Mouse (Mus musculus) liver, embryonic 15.5 days (tissue): Measurements from ENCODE around the gene Rhox2g. TPM values are rescaled to one million over a fixed set of nuclear protein-coding genes. Genes with fewer than 3 reads are reported as not detected.
"Not testable (repeated sequence)": the region's sequence is repeated elsewhere in the genome, so short reads cannot be mapped to it uniquely, and the experiment has no call there.

Experiments used
- ATAC-seq: fragments of 200-750 bp; cut with Nextera tagmentation; 2 replicates; pipeline ENCODE4 v1.8.0; 2017; ENCODE audit warnings: moderate number of reproducible peaks, mild to moderate bottlenecking, moderate library complexity; ENCODE audit not compliant: insufficient read depth
- H3K27ac ChIP-seq: fragments of 300-500 bp; sonication (generic); replicated peaks from 2 replicates; pipeline ENCODE4 v1.5.1; 2015; ENCODE audit warnings: mild to moderate bottlenecking, inconsistent platforms
- H3K27me3 ChIP-seq: fragments of 300-500 bp; sonication (generic); 2 replicates; pipeline ENCODE4 v1.6.1; 2015; ENCODE audit warnings: mild to moderate bottlenecking, inconsistent platforms
- H3K36me3 ChIP-seq: fragments of 300-500 bp; sonication (generic); replicated peaks from 2 replicates; pipeline ENCODE4 v1.6.1; 2015; ENCODE audit warnings: moderate library complexity, mild to moderate bottlenecking, inconsistent platforms
- H3K4me1 ChIP-seq: fragments of 300-500 bp; sonication (generic); replicated peaks from 2 replicates; pipeline ENCODE4 v1.6.1; 2015; ENCODE audit warnings: inconsistent platforms
- H3K4me2 ChIP-seq: fragments of 300-500 bp; sonication (generic); 2 replicates; pipeline ENCODE4 v1.6.1; 2015; ENCODE audit warnings: moderate library complexity, mild to moderate bottlenecking, inconsistent platforms
- H3K4me3 ChIP-seq: fragments of 300-500 bp; sonication (generic); replicated peaks from 2 replicates; pipeline ENCODE4 v1.5.1; 2015; ENCODE audit warnings: mild to moderate bottlenecking, inconsistent platforms
- H3K9ac ChIP-seq: fragments of 300-500 bp; sonication (generic); 2 replicates; pipeline ENCODE4 v1.6.1; 2015; ENCODE audit warnings: moderate library complexity, mild to moderate bottlenecking, inconsistent platforms
- H3K9me3 ChIP-seq: fragments of 300-500 bp; sonication (generic); replicated peaks from 2 replicates; pipeline ENCODE4 v1.6.1; 2016; ENCODE audit warnings: inconsistent platforms
- WGBS: fragments of 180-500 bp; shearing (Covaris S2); methylation state at CpG from one replicate; pipeline ENCODE4 v1.1.7; 2015; ENCODE audit warnings: mixed read lengths; ENCODE audit not compliant: insufficient replicate concordance; 5-methylcytosine and 5-hydroxymethylcytosine counted together
- polyA plus RNA-seq: library from polyadenylated mRNA; unstranded; fragments of >200 nt; fragmentation: Nextera tagmentation; extraction: Ambion mirVana; gene quantifications from 2 replicates; pipeline ENCODE4 v1.2.1, GENCODE M21; 2015

The Rhox2g gene
- polyA plus RNA-seq: not detected in 2 replicates

DNA sequence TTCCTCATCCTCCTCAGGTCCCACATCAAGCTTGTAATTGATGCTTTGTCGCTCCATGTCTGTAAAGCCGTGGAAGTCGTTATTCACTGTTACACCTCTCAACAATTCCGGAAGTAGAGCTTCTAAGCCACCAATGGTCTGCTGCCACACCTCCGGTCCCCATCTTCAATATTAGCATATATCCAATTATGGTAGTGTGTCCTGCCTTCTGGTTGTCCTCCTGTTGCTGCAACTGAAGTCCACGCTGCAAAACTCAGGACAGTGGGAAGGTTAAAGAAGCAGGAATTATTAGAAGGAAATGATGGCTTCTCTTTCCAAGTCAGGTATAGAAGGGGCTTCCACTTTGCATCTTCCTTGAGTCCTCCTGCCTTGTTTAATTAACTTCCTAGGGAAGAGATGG is at the start of gene Rhox2g:
TSS of gene Rhox2g (minus strand) at position 101 of the 400 bp plus-strand sequence.
- H3K4me3 ChIP-seq, H3K36me3 ChIP-seq, H3K4me2 ChIP-seq, H3K9ac ChIP-seq, H3K9me3 ChIP-seq, H3K27ac ChIP-seq, H3K27me3 ChIP-seq, H3K4me1 ChIP-seq, ATAC-seq: not testable (repeated sequence)
- 76% methylated on average over 6 of the region's 6 CpGs for WGBS

DNA sequence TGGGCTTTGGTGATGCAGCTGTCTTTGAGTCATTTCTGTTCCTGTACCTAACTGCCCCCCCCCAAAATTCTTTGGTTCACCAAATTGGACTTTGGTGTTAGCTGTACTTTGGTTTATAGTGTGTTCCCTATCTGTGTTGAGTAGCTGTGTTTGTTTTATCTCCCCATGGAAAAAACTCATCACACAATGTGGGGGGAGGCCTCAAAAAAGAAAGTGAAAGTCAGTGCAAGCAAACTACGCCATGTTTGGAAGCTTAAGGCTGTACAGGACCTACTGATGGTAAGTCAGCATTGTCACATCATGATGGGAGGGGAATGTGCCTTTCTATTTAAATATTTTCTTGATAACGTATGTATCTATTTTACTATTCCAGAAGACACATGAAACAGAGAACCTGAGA is 49.0 kb upstream of the Rhox2g start:
- Histone ChIP-seq H3K9ac (no peak overlapping the region), H3K36me3 (no peaks in the 10 kb centered on the region), H3K9me3 (no peaks in the 10 kb centered on the region), H3K4me1 (no peaks in the 10 kb centered on the region), H3K27ac (no peak overlapping the region), H3K4me2 (no peak overlapping the region), H3K4me3 (no peak overlapping the region), H3K27me3 (no peaks in the 10 kb centered on the region)
- 50% methylated on average over 2 of the region's 2 CpGs for WGBS
- ATAC-seq: no peak

DNA sequence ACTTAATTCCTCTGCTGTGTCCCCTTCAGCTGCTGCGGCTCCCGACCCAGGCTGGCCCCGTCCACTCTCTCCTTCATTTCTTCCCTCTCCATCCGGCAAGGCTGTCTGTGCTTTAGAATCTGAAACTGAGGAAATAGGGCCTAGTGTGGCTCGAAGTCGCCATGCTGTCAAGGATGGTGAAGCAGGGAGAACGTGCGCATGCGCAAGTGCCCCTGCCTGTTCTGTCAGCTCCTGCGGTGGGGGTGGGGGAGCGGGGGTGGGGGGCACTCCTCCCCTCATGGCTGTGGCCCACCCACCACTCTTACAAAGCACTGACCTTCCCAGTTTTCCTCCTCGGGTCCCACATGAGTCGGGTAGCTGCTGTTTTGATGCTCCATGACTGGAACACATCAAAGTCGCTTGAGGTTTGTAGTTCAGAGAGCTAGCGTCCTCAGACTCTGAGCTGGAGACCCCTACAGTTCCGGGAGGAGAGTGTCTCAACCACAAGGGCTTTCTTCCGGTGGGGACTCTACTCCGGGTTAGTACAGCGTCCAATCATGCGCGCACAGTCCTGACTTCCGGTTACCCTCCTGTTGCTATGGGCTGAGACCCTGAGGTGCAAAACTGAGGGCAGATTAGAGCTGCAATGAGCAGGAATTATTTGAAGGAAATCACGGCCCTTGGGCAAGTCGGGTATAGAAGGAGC is 39.9 kb upstream of the Rhox2g start:
- no peak overlapping the region for H3K4me3 ChIP-seq
- H3K9me3 ChIP-seq: no peaks in the 10 kb centered on the region
- no peak overlapping the region for H3K27ac ChIP-seq
- no peak for ATAC-seq
- no peaks in the 10 kb centered on the region for H3K36me3 ChIP-seq
- H3K9ac ChIP-seq: no peak overlapping the region
- WGBS: 72% methylated on average over 24 of the region's 24 CpGs
- H3K4me1 ChIP-seq: no peaks in the 10 kb centered on the region
- no peaks in the 10 kb centered on the region for H3K27me3 ChIP-seq
- no peak overlapping the region for H3K4me2 ChIP-seq

DNA sequence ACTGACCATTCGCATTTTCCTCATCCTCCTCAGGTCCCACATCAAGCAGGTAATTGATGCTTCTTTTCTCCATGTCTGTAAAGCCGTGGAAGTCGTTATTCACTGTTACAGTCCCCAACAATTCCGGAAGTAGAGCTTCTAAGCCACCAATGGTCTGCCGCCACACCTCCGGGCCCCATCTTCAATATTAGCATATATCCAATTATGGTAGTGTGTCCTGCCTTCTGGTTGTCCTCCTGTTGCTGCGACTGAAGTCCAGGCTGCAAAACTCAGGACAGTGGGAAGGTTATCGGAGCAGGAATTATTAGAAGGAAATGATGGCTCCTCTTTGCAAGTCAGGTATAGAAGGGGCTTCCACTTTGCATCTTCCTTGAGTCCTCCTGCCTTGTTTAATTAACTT is 29.9 kb upstream of the Rhox2g start, which contains the start of gene Rhox2h:
TSS of gene Rhox2h (minus strand) at position 101 of the 400 bp plus-strand sequence.
- not testable (repeated sequence) for H3K4me2 ChIP-seq, H3K9ac ChIP-seq, H3K27me3 ChIP-seq, H3K9me3 ChIP-seq, H3K36me3 ChIP-seq, ATAC-seq, H3K4me3 ChIP-seq, H3K4me1 ChIP-seq, H3K27ac ChIP-seq
- 60% methylated on average over 8 of the region's 8 CpGs for WGBS

DNA sequence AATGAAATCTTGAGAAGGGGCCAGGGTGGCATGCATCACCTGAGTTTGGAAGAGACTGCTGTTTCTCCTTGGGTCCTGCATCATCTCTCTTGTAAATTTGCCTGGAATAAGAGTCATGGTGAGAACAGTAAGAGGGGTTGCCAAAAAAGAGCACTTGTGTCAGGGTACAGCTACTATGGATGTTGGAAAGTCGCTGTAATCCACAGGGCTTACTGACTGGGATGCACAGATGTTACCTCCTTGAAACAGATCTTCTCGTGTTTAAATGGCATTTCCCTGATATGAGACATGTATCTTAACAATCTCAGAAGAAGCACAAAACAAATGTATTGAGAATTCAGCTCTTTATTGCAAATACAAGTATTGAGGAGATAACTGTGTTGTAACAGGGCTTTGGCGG is 25.4 kb upstream of the Rhox2g start, which contains the start of gene Rhox3h:
TSS of gene Rhox3h (minus strand) at position 101 of the 400 bp plus-strand sequence.
- H3K4me1 ChIP-seq, H3K27ac ChIP-seq, H3K27me3 ChIP-seq, H3K4me2 ChIP-seq, H3K9ac ChIP-seq, H3K4me3 ChIP-seq, ATAC-seq, H3K36me3 ChIP-seq, H3K9me3 ChIP-seq: not testable (repeated sequence)
- 75% methylated on average over 1 of the region's 3 CpGs for WGBS

DNA sequence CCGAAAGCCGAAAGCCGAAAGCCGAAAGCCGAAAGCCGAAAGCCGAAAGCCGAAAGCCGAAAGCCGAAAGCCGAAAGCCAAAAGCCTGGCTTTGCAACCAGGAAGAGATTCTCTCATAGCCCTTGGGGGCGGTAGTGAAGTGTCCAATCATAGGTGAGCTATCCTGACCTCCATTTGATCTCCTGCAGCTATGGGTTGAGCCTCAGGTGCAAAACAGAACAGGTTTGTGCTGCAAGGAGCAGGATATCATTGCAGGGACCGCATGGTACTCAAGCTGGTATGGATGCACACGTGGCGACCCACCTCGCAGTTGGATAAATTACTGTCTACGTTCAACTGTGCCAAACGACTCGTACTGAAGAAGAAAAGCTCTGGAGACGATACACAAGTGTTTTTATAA is 8.0 kb upstream of the Rhox2g start, which contains the start of gene Rhox4g:
TSS of gene Rhox4g (minus strand) at position 101 of the 400 bp plus-strand sequence.
- not testable (repeated sequence) for H3K9ac ChIP-seq, H3K4me2 ChIP-seq, H3K4me3 ChIP-seq, H3K27me3 ChIP-seq, ATAC-seq, H3K9me3 ChIP-seq, H3K27ac ChIP-seq, H3K4me1 ChIP-seq, H3K36me3 ChIP-seq
- 72% methylated on average over 19 of the region's 20 CpGs for WGBS

DNA sequence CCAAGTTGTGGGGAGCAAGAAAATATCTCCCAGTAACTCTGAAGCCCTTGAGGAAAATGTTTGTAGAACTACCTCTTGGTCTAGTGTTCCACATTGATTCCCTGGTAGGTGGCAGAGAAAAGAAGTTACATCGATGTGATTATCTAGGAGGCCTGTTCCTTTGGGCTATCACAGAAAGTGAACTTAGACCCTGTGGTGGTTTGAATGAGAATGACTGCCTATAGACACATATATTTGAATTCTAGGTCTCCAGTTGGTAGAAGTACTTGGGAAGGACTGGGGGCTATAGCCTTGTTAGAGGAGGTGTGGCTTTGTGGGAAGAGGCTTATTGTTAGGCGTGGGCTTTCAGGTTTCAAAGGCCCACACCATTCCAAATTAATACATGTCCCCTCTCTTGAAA is 14.8 kb downstream of the Rhox2g start, which contains the start of gene Rhox3g:
TSS of gene Rhox3g (minus strand) at position 101 of the 400 bp plus-strand sequence.
- 78% methylated on average over 2 of the region's 2 CpGs for WGBS
- not testable (repeated sequence) for H3K27me3 ChIP-seq

DNA sequence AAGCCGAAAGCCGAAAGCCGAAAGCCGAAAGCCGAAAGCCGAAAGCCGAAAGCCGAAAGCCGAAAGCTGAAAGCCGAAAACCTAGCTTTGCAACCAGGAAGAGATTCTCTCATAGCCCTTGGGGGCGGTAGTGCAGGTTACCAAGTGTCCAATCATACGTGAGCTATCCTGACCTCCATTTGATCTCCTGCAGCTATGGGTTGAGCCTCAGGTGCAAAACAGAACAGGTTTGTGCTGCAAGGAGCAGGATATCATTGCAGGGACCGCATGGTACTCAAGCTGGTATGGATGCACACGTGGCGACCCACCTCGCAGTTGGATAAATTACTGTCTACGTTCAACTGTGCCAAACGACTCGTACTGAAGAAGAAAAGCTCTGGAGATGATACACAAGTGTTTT is 35.7 kb downstream of the Rhox2g start, which contains the start of gene Rhox4f:
TSS of gene Rhox4f (minus strand) at position 101 of the 400 bp plus-strand sequence.
- H3K4me3 ChIP-seq, H3K4me1 ChIP-seq, H3K36me3 ChIP-seq, H3K27me3 ChIP-seq, H3K27ac ChIP-seq, H3K4me2 ChIP-seq, ATAC-seq, H3K9ac ChIP-seq, H3K9me3 ChIP-seq: not testable (repeated sequence)
- WGBS: 78% methylated on average over 17 of the region's 19 CpGs

More for the DNA sequence above, 14.8 kb downstream of the Rhox2g start, which contains the start of gene Rhox3g:
- not testable (repeated sequence) for ATAC-seq, H3K36me3 ChIP-seq, H3K4me2 ChIP-seq, H3K9ac ChIP-seq, H3K9me3 ChIP-seq, H3K4me3 ChIP-seq, H3K27ac ChIP-seq, H3K4me1 ChIP-seq

Other genes with a start within 250 kb of the Rhox2g start
- gene Rhox2b, start 231.4 kb downstream of the Rhox2g start, polyA plus RNA-seq: not detected in 2 replicates
- not detected in 2 replicates for gene Rhox4b, start 211.0 kb downstream of the Rhox2g start, polyA plus RNA-seq
- gene Rhox2c, start 189.8 kb downstream of the Rhox2g start, polyA plus RNA-seq: not detected in 2 replicates
- not detected in 2 replicates for gene Rhox3c, start 184.9 kb downstream of the Rhox2g start, polyA plus RNA-seq
- not detected in 2 replicates for gene Rhox4c, start 163.1 kb downstream of the Rhox2g start, polyA plus RNA-seq
- not detected in 2 replicates for gene Rhox2d, start 150.0 kb downstream of the Rhox2g start, polyA plus RNA-seq
- gene Rhox4d, start 129.1 kb downstream of the Rhox2g start, polyA plus RNA-seq: not detected in 2 replicates
- not detected in 2 replicates for gene Rhox2e, start 113.0 kb downstream of the Rhox2g start, polyA plus RNA-seq
- not detected in 2 replicates for gene Rhox3e, start 101.5 kb downstream of the Rhox2g start, polyA plus RNA-seq
- not detected in 2 replicates for gene Rhox4e, start 86.1 kb downstream of the Rhox2g start, polyA plus RNA-seq
- gene Rhox2f, start 72.1 kb downstream of the Rhox2g start, polyA plus RNA-seq: not detected in 2 replicates
- gene Rhox3f, start 62.5 kb downstream of the Rhox2g start, polyA plus RNA-seq: not detected in 2 replicates
- not detected in 2 replicates for gene Rhox4f, start 35.8 kb downstream of the Rhox2g start, polyA plus RNA-seq
- gene Rhox3g, start 14.9 kb downstream of the Rhox2g start, polyA plus RNA-seq: not detected in 2 replicates
- gene Rhox4g, start 7.9 kb upstream of the Rhox2g start, polyA plus RNA-seq: not detected in 2 replicates
- not detected in 2 replicates for gene Rhox3h, start 25.3 kb upstream of the Rhox2g start, polyA plus RNA-seq
- gene Rhox2h, start 29.8 kb upstream of the Rhox2g start, polyA plus RNA-seq: not detected in 2 replicates
- 1.3 TPM in 2 replicates for gene Rhox5, start 161.4 kb upstream of the Rhox2g start, polyA plus RNA-seq
- not detected in 2 replicates for gene Rhox6, start 183.4 kb upstream of the Rhox2g start, polyA plus RNA-seq
- gene Rhox7a, start 188.2 kb upstream of the Rhox2g start, polyA plus RNA-seq: not detected in 2 replicates
- gene Rhox8, start 235.5 kb upstream of the Rhox2g start, polyA plus RNA-seq: not detected in 2 replicates